Mouse (Mus musculus) ovary, postnatal 14 days (tissue): ENCODE results near the gene Zfp800.

ENCODE experiments used
- DNase-seq: peaks from one replicate; pipeline ENCODE4 v3.0.0; 2022; ENCODE audit warnings: low spot score

The Zfp800 gene

GRCm38 (mm10) chr6:28396051-28396852, 1.6 kb downstream of the Zfp800 start:
- no peak for DNase-seq

GRCm38 (mm10) chr6:28389038-28389437, 8.8 kb downstream of the Zfp800 start:
- no peak for DNase-seq

GRCm38 (mm10) chr6:28385169-28385568, 12.6 kb downstream of the Zfp800 start:
- DNase-seq: no peak

- DNase-seq: no peak
These were observed 15.8 kb downstream of the Zfp800 start for GRCm38 (mm10) chr6:28381983-28382382.

- DNase-seq: no peak
These were observed 27.7 kb downstream of the Zfp800 start for GRCm38 (mm10) chr6:28369966-28370683.

- DNase-seq: no peak
These were observed 30.2 kb downstream of the Zfp800 start for GRCm38 (mm10) chr6:28367575-28367974.

GRCm38 (mm10) chr6:28351066-28351465, 46.7 kb downstream of the Zfp800 start:
- no peak for DNase-seq

GRCm38 (mm10) chr6:28345677-28346076, 52.1 kb downstream of the Zfp800 start:
- DNase-seq: no peak

- peak; percentile 5 for DNase-seq
These were observed 52.6 kb downstream of the Zfp800 start for GRCm38 (mm10) chr6:28345181-28345580.

GRCm38 (mm10) chr6:28342863-28343262, 54.9 kb downstream of the Zfp800 start:
- DNase-seq: no peak

- DNase-seq: no peak
These were observed 56.6 kb downstream of the Zfp800 start for GRCm38 (mm10) chr6:28341174-28341573.

GRCm38 (mm10) chr6:28339410-28339809, 58.4 kb downstream of the Zfp800 start:
- no peak for DNase-seq

GRCm38 (mm10) chr6:28333696-28334095, 64.1 kb downstream of the Zfp800 start:
- DNase-seq: no peak

- no peak for DNase-seq
These were observed 65.3 kb downstream of the Zfp800 start for GRCm38 (mm10) chr6:28332546-28332945.

- DNase-seq: no peak
These were observed 68.0 kb downstream of the Zfp800 start for GRCm38 (mm10) chr6:28329815-28330214.

- DNase-seq: no peak
These were observed 68.7 kb downstream of the Zfp800 start for GRCm38 (mm10) chr6:28329002-28329596.

GRCm38 (mm10) chr6:28326720-28327119, 71.1 kb downstream of the Zfp800 start:
- DNase-seq: no peak

GRCm38 (mm10) chr6:28322399-28322798, 75.4 kb downstream of the Zfp800 start:
- DNase-seq: no peak

- DNase-seq: no peak
These were observed 78.0 kb downstream of the Zfp800 start for GRCm38 (mm10) chr6:28319648-28320270.

GRCm38 (mm10) chr6:28318820-28319573, 78.8 kb downstream of the Zfp800 start:
- no peak for DNase-seq

- no peak for DNase-seq
These were observed 82.6 kb downstream of the Zfp800 start for GRCm38 (mm10) chr6:28315208-28315607.

GRCm38 (mm10) chr6:28312067-28312466, 85.7 kb downstream of the Zfp800 start:
- no peak for DNase-seq
